8 mouse cellular contexts compared by ENCODE assay signal in genomic region chr10:8516916-8517524, GRCm38 (mm10). TPM values are rescaled to one million over a fixed set of nuclear protein-coding genes. Genes with fewer than 3 reads are reported as not detected.
DNase-seq lines count a peak whose midpoint lies in the region; ATAC-seq lines count a peak whose summit lies in the region.

No protein-coding gene starts in this region.

- peak overlapping the region; percentile 87 for H3K4me3 ChIP-seq in heart, embryonic 15.5 days
- H3K4me3 ChIP-seq in embryonic facial prominence, embryonic 12.5 days: peak overlapping the region; percentile 79
- peak overlapping the region; percentile 78 for H3K4me3 ChIP-seq in limb, embryonic 13.5 days

- H3K9ac ChIP-seq in heart, embryonic 15.5 days: no peak overlapping the region
- H3K9ac ChIP-seq in embryonic facial prominence, embryonic 12.5 days: no peak overlapping the region; the same call in 1 of the 2 replicates
- H3K9ac ChIP-seq in limb, embryonic 13.5 days: peak overlapping the region; percentile 84

- whole genome bisulfite sequencing in heart, embryonic 15.5 days: 20% methylated on average over 9 of the region's 9 CpGs
- WGBS in embryonic facial prominence, embryonic 12.5 days: 13% methylated on average over 9 of the region's 9 CpGs
- WGBS in limb, embryonic 13.5 days: 12% methylated on average over 9 of the region's 9 CpGs

- peak overlapping the region; percentile 98 for H3K4me2 ChIP-seq in heart, embryonic 15.5 days
- peak overlapping the region; percentile 93 for H3K4me2 ChIP-seq in embryonic facial prominence, embryonic 12.5 days (replicated peaks)
- peak overlapping the region; percentile 90 for H3K4me2 ChIP-seq in limb, embryonic 13.5 days (replicated peaks)

- H3K27me3 ChIP-seq in heart, embryonic 15.5 days: peaks cover 30% of the 10 kb centered on the region
- no peaks in the 10 kb centered on the region; the same call in 1 of the 2 replicates for H3K27me3 ChIP-seq in embryonic facial prominence, embryonic 12.5 days
- peaks cover 17% of the 10 kb centered on the region for H3K27me3 ChIP-seq in limb, embryonic 13.5 days

- H3K4me1 ChIP-seq in heart, embryonic 15.5 days (replicated peaks): peaks cover 18% of the 10 kb centered on the region
- H3K4me1 ChIP-seq in embryonic facial prominence, embryonic 12.5 days: peaks cover 6% of the 10 kb centered on the region; the same call in 1 of the 2 replicates
- H3K4me1 ChIP-seq in limb, embryonic 13.5 days: peaks cover 24% of the 10 kb centered on the region

- no peak overlapping the region for H3K27ac ChIP-seq in heart, embryonic 15.5 days
- no peak overlapping the region for H3K27ac ChIP-seq in embryonic facial prominence, embryonic 12.5 days
- no peak overlapping the region for H3K27ac ChIP-seq in limb, embryonic 13.5 days

- H3K9me3 ChIP-seq in heart, embryonic 15.5 days (replicated peaks): no peaks in the 10 kb centered on the region
- no peaks in the 10 kb centered on the region for H3K9me3 ChIP-seq in embryonic facial prominence, embryonic 12.5 days
- H3K9me3 ChIP-seq in limb, embryonic 13.5 days: no peaks in the 10 kb centered on the region

- no peak for ATAC-seq in heart, embryonic 15.5 days (replicated peaks; ENCODE audit: insufficient number of reproducible peaks, insufficient read depth, low FRiP score, low read depth)
- ATAC-seq in embryonic facial prominence, embryonic 12.5 days (ENCODE audit: insufficient number of reproducible peaks, insufficient read depth, low FRiP score, low TSS enrichment): no peak
- no peak for ATAC-seq in limb, embryonic 13.5 days (ENCODE audit: low FRiP score, low read depth)
- no peak for ATAC-seq in inflammation-experienced regulatory T-cells, adult 6 months

- intact Hi-C loops in heart, postnatal 36 days (cut with DNase I): loop anchor here (5.0 kb wide), 1 partner anchor 275 kb away; no protein-coding TSS in a partner anchor

- DNase-seq in heart, postnatal 36 days: no peak
- peak; percentile 44 for DNase-seq in NIH3T3 (ENCODE audit: low read depth)
- no peak for DNase-seq in right cerebral cortex, adult 2 months (ENCODE audit: low spot score in 2 of 2)
- no peak for DNase-seq in ovary, adult 18-20 months (ENCODE audit: low spot score)

- H3K36me3 ChIP-seq in heart, embryonic 15.5 days: no peaks in the 10 kb centered on the region
- no peaks in the 10 kb centered on the region for H3K36me3 ChIP-seq in embryonic facial prominence, embryonic 12.5 days
- H3K36me3 ChIP-seq in limb, embryonic 13.5 days: no peaks in the 10 kb centered on the region; the same call in 1 of the 2 replicates

RNA-seq across cellular contexts. Expression of gene Ust, which starts 1.6 kb away (rescaled TPM):
- 1.9 and 3.4 TPM in 2 replicates for polyA plus RNA-seq in heart, embryonic 15.5 days (2015; fragmentation: Nextera tagmentation; extraction: Ambion mirVana)
- 1 to 10 TPM; 1.3 to 2.0 TPM for total RNA-seq in heart, postnatal 36 days (2021)
- polyA plus RNA-seq in embryonic facial prominence, embryonic 12.5 days (2016; fragmentation: Nextera tagmentation; extraction: Ambion mirVana): 6.8 and 7.3 TPM in 2 replicates
- 8.5 and 9.1 TPM in 2 replicates for polyA plus RNA-seq in limb, embryonic 13.5 days (2015; fragmentation: Nextera tagmentation; extraction: Ambion mirVana)
- polyA plus RNA-seq in inflammation-experienced regulatory T-cells, adult 6 months (2017; shearing (Covaris generic)): under 1 TPM; 0.16 to 0.52 (median 0.29) TPM
